Mouse (Mus musculus) left cerebral cortex, postnatal 36 days (tissue): ENCODE data around the gene Rfk. TPM values are rescaled to one million over a fixed set of nuclear protein-coding genes. Genes with fewer than 3 reads are reported as not detected.

ENCODE experiments used
- DNase-seq, 2 experiments: peaks; one replicate each; pipeline ENCODE4 v3.0.0; 2021 to 2022; ENCODE audit warnings: low spot score in 2 of 2, mixed read lengths in 1 of 2
- intact Hi-C: fragments of 180-260 bp; cut with DNase I; formaldehyde crosslinking; loops from one replicate; pipeline ENCODE4 v1.15.1; 2025
- total RNA-seq, 2 experiments: library from RNA; stranded (reverse); gene quantifications; 2 replicates each; pipeline ENCODE4 v1.2.3; 2021

Gene Rfk
- total RNA-seq, result 10 to 100 TPM; 57.0 to 64.5 TPM

- DNase-seq, result peak; percentile 87 to 90
- intact Hi-C loops, result no loop called here
These were observed at the start of gene Rfk for GRCm38 (mm10) chr19:17393841-17394591. Rfk (plus strand) TSS chr19:17394043.

- intact Hi-C loops, result no loop called here
- no peak for DNase-seq
These were observed 49.0 kb upstream of the Rfk start for GRCm38 (mm10) chr19:17344881-17345280.

GRCm38 (mm10) chr19:17346716-17347474, 46.9 kb upstream of the Rfk start:
- intact Hi-C loops, result no loop called here
- no peak for DNase-seq

- intact Hi-C loops, result no loop called here
- no peak for DNase-seq
These were observed 46.0 kb upstream of the Rfk start for GRCm38 (mm10) chr19:17347852-17348251.

- intact Hi-C loops, result no loop called here
- DNase-seq, result no peak
These were observed 40.1 kb upstream of the Rfk start for GRCm38 (mm10) chr19:17353727-17354126.

GRCm38 (mm10) chr19:17354362-17354761, 39.5 kb upstream of the Rfk start:
- no peak for DNase-seq
- intact Hi-C loops, result no loop called here

GRCm38 (mm10) chr19:17354797-17355196, 39.0 kb upstream of the Rfk start:
- intact Hi-C loops, result no loop called here
- DNase-seq, result no peak

GRCm38 (mm10) chr19:17355361-17355760, 38.5 kb upstream of the Rfk start:
- no peak for DNase-seq
- intact Hi-C loops, result no loop called here

GRCm38 (mm10) chr19:17355950-17356867, 37.6 kb upstream of the Rfk start:
- intact Hi-C loops, result no loop called here
- peak in 1 of 2 experiments; percentile 10 for DNase-seq

- intact Hi-C loops, result no loop called here
- DNase-seq, result no peak
These were observed 36.9 kb upstream of the Rfk start for GRCm38 (mm10) chr19:17356932-17357331.

GRCm38 (mm10) chr19:17357391-17357790, 36.5 kb upstream of the Rfk start:
- no peak for DNase-seq
- intact Hi-C loops, result no loop called here

GRCm38 (mm10) chr19:17359315-17359890, 34.4 kb upstream of the Rfk start:
- no peak for DNase-seq
- intact Hi-C loops, result no loop called here

GRCm38 (mm10) chr19:17361181-17361580, 32.7 kb upstream of the Rfk start:
- intact Hi-C loops, result no loop called here
- no peak for DNase-seq

GRCm38 (mm10) chr19:17364741-17365140, 29.1 kb upstream of the Rfk start:
- intact Hi-C loops, result no loop called here
- peak in 1 of 2 experiments; percentile 18 for DNase-seq

GRCm38 (mm10) chr19:17366364-17367090, 27.3 kb upstream of the Rfk start:
- no peak for DNase-seq
- intact Hi-C loops, result no loop called here

- intact Hi-C loops, result no loop called here
- no peak for DNase-seq
These were observed 25.3 kb upstream of the Rfk start for GRCm38 (mm10) chr19:17368557-17368956.

- DNase-seq, result no peak
- intact Hi-C loops, result no loop called here
These were observed 24.3 kb upstream of the Rfk start for GRCm38 (mm10) chr19:17369581-17369980.

- intact Hi-C loops, result no loop called here
- DNase-seq, result no peak
These were observed 21.1 kb upstream of the Rfk start, which contains the start of gene Gcnt1 for GRCm38 (mm10) chr19:17372701-17373100. Gcnt1 (minus strand) TSS chr19:17372844.

- intact Hi-C loops, result no loop called here
- no peak for DNase-seq
These were observed 15.0 kb upstream of the Rfk start for GRCm38 (mm10) chr19:17378845-17379244.
